24 mouse cellular contexts compared by ENCODE assay signal in the genomic region with DNA sequence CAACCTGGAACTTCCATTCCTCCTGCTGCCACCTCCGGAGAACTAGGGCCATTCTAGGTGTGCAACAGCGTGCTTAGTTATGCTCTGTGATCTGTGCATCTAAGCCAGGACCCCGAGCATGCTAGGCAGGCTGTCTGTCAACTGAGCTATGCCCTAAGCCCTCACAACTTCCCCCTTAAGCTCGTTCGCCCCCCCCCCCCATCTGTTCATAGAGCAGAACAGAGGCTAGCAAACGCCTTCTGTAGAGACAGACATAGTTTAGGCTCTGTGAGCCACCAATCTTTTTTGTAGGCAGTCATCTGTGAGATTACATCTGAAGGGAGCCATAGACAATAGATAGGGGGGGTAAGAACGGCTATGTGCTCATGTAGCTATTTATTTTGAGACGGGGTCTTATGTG. TPM values are rescaled to one million over a fixed set of nuclear protein-coding genes. Genes with fewer than 3 reads are reported as not detected.
DNase-seq lines count a peak whose midpoint lies in the region; ATAC-seq and TF ChIP-seq lines count a peak whose summit lies in the region.
"Had no signal": no experiment of that assay in that cellular context is flagged by ENCODE, and none has a peak within 500 bp of the region (broad histone marks: within the 10 kb centered on the region; RNA-seq: fewer than 3 reads in every experiment).

No protein-coding gene starts in this region.

- no peak overlapping the region for H3K27ac ChIP-seq in forebrain, embryonic 14.5 days (ENCODE audit: low read depth, low read length)
- no peak overlapping the region for H3K27ac ChIP-seq in forebrain, embryonic 13.5 days
- no peak overlapping the region for H3K27ac ChIP-seq in forebrain, postnatal 0 days (ENCODE audit: low read depth, low read length)
- H3K27ac ChIP-seq in forebrain, embryonic 11.5 days (ENCODE audit: low read depth, low read length): no peak overlapping the region
- no peak overlapping the region for H3K27ac ChIP-seq in hindbrain, embryonic 16.5 days (ENCODE audit: low read depth, low read length)
- no peak overlapping the region for H3K27ac ChIP-seq in hindbrain, embryonic 12.5 days
- H3K27ac ChIP-seq in kidney, adult 2 months (ENCODE audit: insufficient read depth, low read depth, low read length): no peak overlapping the region
- H3K27ac ChIP-seq: embryonic facial prominence, embryonic 13.5 days; embryonic facial prominence, embryonic 15.5 days; forebrain, embryonic 12.5 days had no signal

- no peaks in the 10 kb centered on the region for H3K27me3 ChIP-seq in forebrain, embryonic 14.5 days (replicated peaks; ENCODE audit: control insufficient read depth, insufficient read depth, low read length)
- H3K27me3 ChIP-seq in forebrain, embryonic 13.5 days: no peaks in the 10 kb centered on the region
- no peaks in the 10 kb centered on the region for H3K27me3 ChIP-seq in forebrain, postnatal 0 days (ENCODE audit: insufficient read depth, low read length)
- no peaks in the 10 kb centered on the region for H3K27me3 ChIP-seq in forebrain, embryonic 11.5 days (ENCODE audit: control insufficient read depth, insufficient read depth, low read length)
- no peaks in the 10 kb centered on the region for H3K27me3 ChIP-seq in hindbrain, embryonic 16.5 days (replicated peaks; ENCODE audit: control insufficient read depth, insufficient read depth, low read length)
- no peaks in the 10 kb centered on the region; the same call in 1 of the 2 replicates for H3K27me3 ChIP-seq in hindbrain, embryonic 12.5 days
- no peaks in the 10 kb centered on the region for H3K27me3 ChIP-seq in kidney, adult 2 months (replicated peaks; ENCODE audit: control insufficient read depth, insufficient read depth, low read length)
- H3K27me3 ChIP-seq: CH12.LX; embryonic facial prominence, embryonic 13.5 days; embryonic facial prominence, embryonic 15.5 days; Patski had no signal

- no peak overlapping the region for H3K4me2 ChIP-seq in forebrain, embryonic 14.5 days (ENCODE audit: low read length)
- no peak overlapping the region for H3K4me2 ChIP-seq in forebrain, embryonic 13.5 days
- no peak overlapping the region for H3K4me2 ChIP-seq in forebrain, postnatal 0 days (ENCODE audit: low read depth)
- H3K4me2 ChIP-seq in forebrain, embryonic 11.5 days (ENCODE audit: low read depth, low read length, severe bottlenecking): no peak overlapping the region
- no peak overlapping the region for H3K4me2 ChIP-seq in hindbrain, embryonic 16.5 days (ENCODE audit: low read length)
- no peak overlapping the region for H3K4me2 ChIP-seq in hindbrain, embryonic 12.5 days (replicated peaks)
- H3K4me2 ChIP-seq: embryonic facial prominence, embryonic 13.5 days; embryonic facial prominence, embryonic 15.5 days; forebrain, embryonic 12.5 days had no signal

- H3K36me3 ChIP-seq in forebrain, embryonic 14.5 days (ENCODE audit: control insufficient read depth, insufficient read depth, low read length): no peaks in the 10 kb centered on the region
- no peaks in the 10 kb centered on the region for H3K36me3 ChIP-seq in forebrain, embryonic 13.5 days (ENCODE audit: poor library complexity, severe bottlenecking)
- no peaks in the 10 kb centered on the region for H3K36me3 ChIP-seq in forebrain, postnatal 0 days (ENCODE audit: insufficient read depth)
- H3K36me3 ChIP-seq in forebrain, embryonic 11.5 days (ENCODE audit: control insufficient read depth, insufficient read depth, low read length): no peaks in the 10 kb centered on the region
- H3K36me3 ChIP-seq in hindbrain, embryonic 16.5 days (ENCODE audit: control insufficient read depth, insufficient read depth, low read length): no peaks in the 10 kb centered on the region
- no peaks in the 10 kb centered on the region for H3K36me3 ChIP-seq in hindbrain, embryonic 12.5 days
- H3K36me3 ChIP-seq in kidney, adult 2 months (ENCODE audit: control insufficient read depth, insufficient read depth, low read length): no peaks in the 10 kb centered on the region
- H3K36me3 ChIP-seq: embryonic facial prominence, embryonic 13.5 days; forebrain, embryonic 12.5 days; G1E had no signal

- 45% methylated on average over 8 of the region's 8 CpGs for WGBS in forebrain, embryonic 14.5 days
- 55% methylated on average over 8 of the region's 8 CpGs for WGBS in forebrain, embryonic 13.5 days
- WGBS in forebrain, postnatal 0 days: 47% methylated on average over 8 of the region's 8 CpGs
- 58% methylated on average over 8 of the region's 8 CpGs for WGBS in forebrain, embryonic 11.5 days
- 61% methylated on average over 8 of the region's 8 CpGs for WGBS in hindbrain, embryonic 16.5 days
- 61% methylated on average over 8 of the region's 8 CpGs for WGBS in hindbrain, embryonic 12.5 days
- 57% methylated on average over 8 of the region's 8 CpGs for WGBS in kidney, adult 2 months

- H3K4me3 ChIP-seq in forebrain, embryonic 14.5 days (ENCODE audit: low read depth, low read length): no peak overlapping the region
- H3K4me3 ChIP-seq in forebrain, embryonic 13.5 days: no peak overlapping the region
- no peak overlapping the region for H3K4me3 ChIP-seq in forebrain, postnatal 0 days (ENCODE audit: low read depth, low read length)
- no peak overlapping the region for H3K4me3 ChIP-seq in forebrain, embryonic 11.5 days (ENCODE audit: low read depth, low read length)
- no peak overlapping the region for H3K4me3 ChIP-seq in hindbrain, embryonic 16.5 days (ENCODE audit: low read length)
- no peak overlapping the region for H3K4me3 ChIP-seq in hindbrain, embryonic 12.5 days
- no peak overlapping the region for H3K4me3 ChIP-seq in kidney, adult 2 months (ENCODE audit: insufficient read depth, low read depth, low read length)
- H3K4me3 ChIP-seq: embryonic facial prominence, embryonic 13.5 days; embryonic facial prominence, embryonic 15.5 days; erythroblast, embryonic 14.5 days; forebrain, embryonic 12.5 days had no signal

- H3K4me1 ChIP-seq in forebrain, embryonic 14.5 days (ENCODE audit: control insufficient read depth, insufficient read depth, low read length): no peaks in the 10 kb centered on the region
- no peaks in the 10 kb centered on the region for H3K4me1 ChIP-seq in forebrain, embryonic 13.5 days
- H3K4me1 ChIP-seq in forebrain, postnatal 0 days (ENCODE audit: insufficient read depth): no peaks in the 10 kb centered on the region
- H3K4me1 ChIP-seq in forebrain, embryonic 11.5 days (replicated peaks; ENCODE audit: control insufficient read depth, insufficient read depth, low read length): peaks cover 2% of the 10 kb centered on the region; the same call in 1 of the 2 replicates
- no peaks in the 10 kb centered on the region for H3K4me1 ChIP-seq in hindbrain, embryonic 16.5 days (ENCODE audit: control insufficient read depth, insufficient read depth, low read depth, low read length)
- H3K4me1 ChIP-seq in hindbrain, embryonic 12.5 days: no peaks in the 10 kb centered on the region
- H3K4me1 ChIP-seq in kidney, adult 2 months (ENCODE audit: control insufficient read depth, insufficient read depth, low read length): peaks cover 6% of the 10 kb centered on the region
- H3K4me1 ChIP-seq: embryonic facial prominence, embryonic 13.5 days; embryonic facial prominence, embryonic 15.5 days had no signal

- TF ChIP-seq POLR2A in kidney, adult 2 months (IDR thresholded peaks at IDR 0.05; ENCODE audit: low read depth, low read length): no peak

- no peaks in the 10 kb centered on the region for H3K9me3 ChIP-seq in forebrain, embryonic 14.5 days (replicated peaks; ENCODE audit: control insufficient read depth, low read length)
- no peaks in the 10 kb centered on the region for H3K9me3 ChIP-seq in forebrain, embryonic 13.5 days (replicated peaks)
- H3K9me3 ChIP-seq in forebrain, postnatal 0 days (ENCODE audit: low read length): no peaks in the 10 kb centered on the region
- H3K9me3 ChIP-seq in forebrain, embryonic 11.5 days (ENCODE audit: control insufficient read depth, low read length): no peaks in the 10 kb centered on the region
- no peaks in the 10 kb centered on the region for H3K9me3 ChIP-seq in hindbrain, embryonic 16.5 days (ENCODE audit: control insufficient read depth, low read length)
- H3K9me3 ChIP-seq in hindbrain, embryonic 12.5 days (replicated peaks): no peaks in the 10 kb centered on the region
- H3K9me3 ChIP-seq: embryonic facial prominence, embryonic 13.5 days; embryonic facial prominence, embryonic 15.5 days; forebrain, embryonic 12.5 days; G1E had no signal

- no peak for DNase-seq in forebrain, embryonic 14.5 days (ENCODE audit: low spot score)
- no peak for DNase-seq in forebrain, postnatal 0 days
- no peak for DNase-seq in forebrain, embryonic 11.5 days (ENCODE audit: low spot score)
- DNase-seq in retina, postnatal 1 day: peak; percentile 70
- DNase-seq in kidney, adult 2 months: no peak
- DNase-seq: adrenal gland, postnatal 10 days; adrenal gland, postnatal 25 days; B cell, adult 2 months; cerebellum, adult 11-12 months; cerebellum, adult 2 months; cerebellum, adult 9-10 months; cerebellum, postnatal 10 days; cerebellum, postnatal 25 days had no signal

- H3K9ac ChIP-seq in forebrain, embryonic 14.5 days (ENCODE audit: low read length): no peak overlapping the region
- no peak overlapping the region for H3K9ac ChIP-seq in forebrain, embryonic 13.5 days
- H3K9ac ChIP-seq in forebrain, postnatal 0 days: no peak overlapping the region
- H3K9ac ChIP-seq in forebrain, embryonic 11.5 days (ENCODE audit: low read length): no peak overlapping the region
- no peak overlapping the region for H3K9ac ChIP-seq in hindbrain, embryonic 16.5 days (ENCODE audit: low read depth, low read length)
- H3K9ac ChIP-seq in hindbrain, embryonic 12.5 days: no peak overlapping the region
- H3K9ac ChIP-seq: embryonic facial prominence, embryonic 13.5 days; embryonic facial prominence, embryonic 15.5 days; forebrain, embryonic 12.5 days had no signal

- peak; percentile 44; the same call in 1 of the 2 replicates for ATAC-seq in forebrain, embryonic 14.5 days
- ATAC-seq in forebrain, embryonic 13.5 days: no peak
- peak; percentile 54 for ATAC-seq in forebrain, postnatal 0 days
- no peak for ATAC-seq in forebrain, embryonic 11.5 days (replicated peaks; ENCODE audit: low FRiP score)
- ATAC-seq in hindbrain, embryonic 16.5 days: peak; percentile 34; the same call in 1 of the 2 replicates
- ATAC-seq in hindbrain, embryonic 12.5 days (ENCODE audit: low FRiP score): no peak
- ATAC-seq: CD4-positive, CD25-positive, alpha-beta regulatory T cell, adult 4 months; Patski had no signal

- TF ChIP-seq CTCF in forebrain, postnatal 0 days (IDR thresholded peaks at IDR 0.05; ENCODE audit: low read depth): no peak
- no peak for TF ChIP-seq CTCF in kidney, adult 2 months (conservative IDR thresholded peaks at IDR 0.05; ENCODE audit: insufficient read depth, insufficient read length, low read depth, low read length)

RNA-seq across cellular contexts. Expression of a gene that starts 11.1 kb away (rescaled TPM):
- polyA plus RNA-seq in forebrain, embryonic 14.5 days (2014; fragmentation: Nextera tagmentation; extraction: Ambion mirVana): 0.62 and 0.81 TPM in 2 replicates
- polyA plus RNA-seq in forebrain, embryonic 13.5 days (2015; fragmentation: Nextera tagmentation; extraction: Ambion mirVana): 0.38 and 0.65 TPM in 2 replicates
- 1.5 and 1.8 TPM in 2 replicates for total RNA-seq in forebrain, postnatal 0 days (2014; rRNA removed)
- polyA plus RNA-seq in forebrain, postnatal 0 days (2015; fragmentation: Nextera tagmentation; extraction: Ambion mirVana): 2.0 and 2.5 TPM in 2 replicates
- polyA plus RNA-seq in forebrain, embryonic 11.5 days (2014; fragmentation: Nextera tagmentation; extraction: Ambion mirVana): 0.49 TPM in 1 of 2 replicates, not detected in the other
- 2.3 and 2.9 TPM in 2 replicates for polyA plus RNA-seq in hindbrain, embryonic 16.5 days (2015; fragmentation: Nextera tagmentation; extraction: Ambion mirVana)
- 0.78 and 1.3 TPM in 2 replicates for polyA plus RNA-seq in hindbrain, embryonic 12.5 days (2016; fragmentation: Nextera tagmentation; extraction: Ambion mirVana)
- polyA plus RNA-seq in kidney, adult 2 months (2012; rRNA removed): 0.25 and 0.53 TPM in 2 replicates
- total RNA-seq: CH12.LX, G1E had no signal
- polyA plus RNA-seq: CD4-positive, CD25-positive, alpha-beta regulatory T cell, adult 4 months; erythroblast, embryonic 14.5 days; G1E had no signal

RNA-seq across cellular contexts. Expression of a gene that starts 11.2 kb away (rescaled TPM):
- polyA plus RNA-seq in forebrain, embryonic 14.5 days (2014; fragmentation: Nextera tagmentation; extraction: Ambion mirVana): 7.2 and 8.0 TPM in 2 replicates
- polyA plus RNA-seq in forebrain, embryonic 13.5 days (2015; fragmentation: Nextera tagmentation; extraction: Ambion mirVana): 6.7 and 6.9 TPM in 2 replicates
- total RNA-seq in forebrain, postnatal 0 days (2014; rRNA removed): 9.8 and 11.6 TPM in 2 replicates
- polyA plus RNA-seq in forebrain, postnatal 0 days (2015; fragmentation: Nextera tagmentation; extraction: Ambion mirVana): 10.5 and 12.4 TPM in 2 replicates
- polyA plus RNA-seq in forebrain, embryonic 11.5 days (2014; fragmentation: Nextera tagmentation; extraction: Ambion mirVana): 6.4 and 9.0 TPM in 2 replicates
- polyA plus RNA-seq in hindbrain, embryonic 16.5 days (2015; fragmentation: Nextera tagmentation; extraction: Ambion mirVana): 10.3 and 11.4 TPM in 2 replicates
- polyA plus RNA-seq in hindbrain, embryonic 12.5 days (2016; fragmentation: Nextera tagmentation; extraction: Ambion mirVana): 9.0 and 9.6 TPM in 2 replicates
- 88.1 and 93.5 TPM in 2 replicates for polyA plus RNA-seq in kidney, adult 2 months (2012; rRNA removed)

Comparison
In these comparisons a context has a peak if more than half of its experiments do, and no peak if none do; other contexts are left out.
1. ATAC-seq: peak in forebrain, embryonic 14.5 days (single experiment), forebrain, postnatal 0 days (single experiment) and hindbrain, embryonic 16.5 days (single experiment); none in forebrain, embryonic 13.5 days (single experiment), forebrain, embryonic 11.5 days (single experiment) and hindbrain, embryonic 12.5 days (single experiment).